Mouse (Mus musculus): ENCODE data around the gene Gm16503. TPM values are rescaled to one million over a fixed set of nuclear protein-coding genes. Genes with fewer than 3 reads are reported as not detected.
"Not testable (repeated sequence)": the region's sequence is repeated elsewhere in the genome, so short reads cannot be mapped to it uniquely, and the experiment has no call there.

Gene Gm16503
- polyA plus RNA-seq, 1 experiment from 2014 or later, result 0.08 TPM

DNA sequence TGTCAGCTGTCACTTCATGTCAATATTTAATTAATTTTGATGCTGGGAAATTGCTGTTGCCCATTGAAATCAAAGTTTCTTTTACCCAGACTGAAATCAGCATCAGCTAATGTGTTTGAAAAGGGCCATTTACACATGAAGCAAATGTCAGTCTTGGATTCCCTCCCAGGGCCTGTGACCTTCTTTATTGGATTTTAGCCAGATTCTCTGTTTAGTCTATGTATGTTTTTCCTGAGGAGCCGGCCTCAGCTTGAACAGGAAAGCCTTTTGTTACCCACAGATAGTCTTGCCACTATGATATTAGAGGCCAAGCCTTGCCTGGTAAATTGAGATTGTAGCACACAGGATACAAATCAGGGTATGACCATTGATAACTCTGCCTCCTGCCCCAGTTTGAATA, 19.1 kb downstream of the Gm16503 start:
- ATAC-seq (ENCODE audit: low FRiP score, low TSS enrichment); H3K9me3 ChIP-seq (ENCODE audit: control insufficient read depth, low read length); H3K4me1 ChIP-seq (replicated peaks; ENCODE audit: control insufficient read depth, insufficient read depth); H3K27ac ChIP-seq (replicated peaks); H3K36me3 ChIP-seq (ENCODE audit: control insufficient read depth, insufficient read depth, low read length); H3K9ac ChIP-seq (ENCODE audit: low read length); H3K27me3 ChIP-seq (ENCODE audit: control insufficient read depth, insufficient read depth, low read length); H3K4me2 ChIP-seq (replicated peaks; ENCODE audit: low read depth); DNase-seq (ENCODE audit: low spot score); H3K4me3 ChIP-seq (ENCODE audit: low read depth, low read length): not testable (repeated sequence)
- 24% methylated on average over 1 of the region's 1 CpGs for WGBS

GRCm38 (mm10) chr4:147565426-147566220, 25.6 kb downstream of the Gm16503 start:
- 68% methylated on average over 6 of the region's 6 CpGs for WGBS
- H3K4me3 ChIP-seq (ENCODE audit: low read depth, low read length), result no peak overlapping the region
- DNase-seq (ENCODE audit: low spot score) (no peak), ATAC-seq (ENCODE audit: low FRiP score, low TSS enrichment) (no peak)
- no peaks in the 10 kb centered on the region for H3K36me3 ChIP-seq (ENCODE audit: control insufficient read depth, insufficient read depth, low read length)
- no peaks in the 10 kb centered on the region for H3K27me3 ChIP-seq (ENCODE audit: control insufficient read depth, insufficient read depth, low read length)
- TF ChIP-seq CTCF (IDR thresholded peaks at IDR 0.05; ENCODE audit: low read depth) (no peak), EP300 (optimal IDR thresholded peaks at IDR 0.05) (no peak)
- no peak overlapping the region for H3K27ac ChIP-seq (replicated peaks)
- H3K9me3 ChIP-seq (ENCODE audit: control insufficient read depth, low read length), result no peaks in the 10 kb centered on the region
- no peaks in the 10 kb centered on the region for H3K4me1 ChIP-seq (replicated peaks; ENCODE audit: control insufficient read depth, insufficient read depth)
- H3K9ac ChIP-seq (ENCODE audit: low read length), result no peak overlapping the region
- no peak overlapping the region for H3K4me2 ChIP-seq (replicated peaks; ENCODE audit: low read depth)

DNA sequence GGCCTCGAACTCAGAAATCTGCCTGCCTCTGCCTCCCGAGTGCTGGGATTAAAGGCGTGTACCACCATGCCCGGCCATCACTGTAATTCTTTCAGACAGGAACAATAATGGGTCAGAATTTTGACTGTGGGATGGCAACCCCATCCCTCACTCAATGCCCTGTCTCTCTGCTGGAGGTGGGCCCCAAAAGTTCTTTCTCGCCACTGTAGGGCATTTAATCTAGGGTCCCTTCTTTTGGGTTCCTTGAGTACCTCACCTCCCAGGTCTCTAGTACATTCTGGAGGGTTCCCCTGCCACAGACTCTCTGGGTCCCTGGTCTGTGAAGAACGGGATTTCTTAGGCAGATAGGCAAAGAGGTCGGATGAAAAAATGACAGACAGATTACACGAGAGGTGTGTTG, 31.1 kb downstream of the Gm16503 start:
- H3K4me1 ChIP-seq (replicated peaks; ENCODE audit: control insufficient read depth, insufficient read depth); H3K4me3 ChIP-seq (ENCODE audit: low read depth, low read length); H3K4me2 ChIP-seq (replicated peaks; ENCODE audit: low read depth); H3K9ac ChIP-seq (ENCODE audit: low read length); H3K36me3 ChIP-seq (ENCODE audit: control insufficient read depth, insufficient read depth, low read length); DNase-seq (ENCODE audit: low spot score); H3K27ac ChIP-seq (replicated peaks); H3K27me3 ChIP-seq (ENCODE audit: control insufficient read depth, insufficient read depth, low read length); ATAC-seq (ENCODE audit: low FRiP score, low TSS enrichment); H3K9me3 ChIP-seq (ENCODE audit: control insufficient read depth, low read length): not testable (repeated sequence)
- 78% methylated on average over 8 of the region's 8 CpGs for WGBS

GRCm38 (mm10) chr4:147579371-147579770, 39.4 kb downstream of the Gm16503 start:
- H3K36me3 ChIP-seq (ENCODE audit: control insufficient read depth, insufficient read depth, low read length); H3K4me3 ChIP-seq (ENCODE audit: low read depth, low read length); H3K27me3 ChIP-seq (ENCODE audit: control insufficient read depth, insufficient read depth, low read length); H3K4me2 ChIP-seq (replicated peaks; ENCODE audit: low read depth); H3K9me3 ChIP-seq (ENCODE audit: control insufficient read depth, low read length); H3K4me1 ChIP-seq (replicated peaks; ENCODE audit: control insufficient read depth, insufficient read depth); H3K27ac ChIP-seq (replicated peaks); ATAC-seq (ENCODE audit: low FRiP score, low TSS enrichment); H3K9ac ChIP-seq (ENCODE audit: low read length); DNase-seq (ENCODE audit: low spot score): not testable (repeated sequence)
- 87% methylated on average over 4 of the region's 4 CpGs for WGBS

GRCm38 (mm10) chr4:147586511-147587473, 46.8 kb downstream of the Gm16503 start:
- ATAC-seq (ENCODE audit: low FRiP score, low TSS enrichment) (0 out of 2 replicates have a peak, but pooled peaks have one; percentile 45), DNase-seq (ENCODE audit: low spot score) (no peak)
- H3K4me1 ChIP-seq (replicated peaks; ENCODE audit: control insufficient read depth, insufficient read depth), result no peaks in the 10 kb centered on the region
- H3K36me3 ChIP-seq (ENCODE audit: control insufficient read depth, insufficient read depth, low read length), result no peaks in the 10 kb centered on the region
- no peak overlapping the region for H3K4me3 ChIP-seq (ENCODE audit: low read depth, low read length)
- TF ChIP-seq EP300 (optimal IDR thresholded peaks at IDR 0.05), result no peak
- no peak for TF ChIP-seq CTCF (IDR thresholded peaks at IDR 0.05; ENCODE audit: low read depth)
- H3K27me3 ChIP-seq (ENCODE audit: control insufficient read depth, insufficient read depth, low read length), result no peaks in the 10 kb centered on the region
- 59% methylated on average over 1 of the region's 1 CpGs for WGBS
- H3K9me3 ChIP-seq (ENCODE audit: control insufficient read depth, low read length), result 0 out of 2 replicates have a peak, but pooled peaks cover 5% of the 10 kb centered on the region
- no peak overlapping the region for H3K4me2 ChIP-seq (replicated peaks; ENCODE audit: low read depth)
- no peak overlapping the region for H3K27ac ChIP-seq (replicated peaks)
- no peak overlapping the region for H3K9ac ChIP-seq (ENCODE audit: low read length)

Other genes starting within 250 kb of the Gm16503 start
- gene Zfp988, start 234.5 kb upstream of the Gm16503 start, polyA plus RNA-seq (2015; fragmentation: Nextera tagmentation; extraction: Ambion mirVana), result 0.05 and 0.16 TPM in 2 replicates
- gene Zfp978, start 178.9 kb upstream of the Gm16503 start, polyA plus RNA-seq (2015; fragmentation: Nextera tagmentation; extraction: Ambion mirVana), result not detected in 2 replicates
- gene Zfp982, start 47.8 kb upstream of the Gm16503 start, polyA plus RNA-seq (2015; fragmentation: Nextera tagmentation; extraction: Ambion mirVana), result 1.2 and 1.6 TPM in 2 replicates
- gene Zfp985, start 13.1 kb downstream of the Gm16503 start, polyA plus RNA-seq (2015; fragmentation: Nextera tagmentation; extraction: Ambion mirVana), result 0.06 and 0.12 TPM in 2 replicates
- 0.70 and 0.84 TPM in 2 replicates for gene Zfp979, start 102.3 kb downstream of the Gm16503 start, polyA plus RNA-seq (2015; fragmentation: Nextera tagmentation; extraction: Ambion mirVana)
- gene Zfp534, start 162.3 kb downstream of the Gm16503 start, polyA plus RNA-seq (2015; fragmentation: Nextera tagmentation; extraction: Ambion mirVana), result not detected in 2 replicates

Measured in stomach, postnatal 0 days (tissue).